Mouse (Mus musculus): ENCODE measurements around the gene Pde4a.

DNA sequence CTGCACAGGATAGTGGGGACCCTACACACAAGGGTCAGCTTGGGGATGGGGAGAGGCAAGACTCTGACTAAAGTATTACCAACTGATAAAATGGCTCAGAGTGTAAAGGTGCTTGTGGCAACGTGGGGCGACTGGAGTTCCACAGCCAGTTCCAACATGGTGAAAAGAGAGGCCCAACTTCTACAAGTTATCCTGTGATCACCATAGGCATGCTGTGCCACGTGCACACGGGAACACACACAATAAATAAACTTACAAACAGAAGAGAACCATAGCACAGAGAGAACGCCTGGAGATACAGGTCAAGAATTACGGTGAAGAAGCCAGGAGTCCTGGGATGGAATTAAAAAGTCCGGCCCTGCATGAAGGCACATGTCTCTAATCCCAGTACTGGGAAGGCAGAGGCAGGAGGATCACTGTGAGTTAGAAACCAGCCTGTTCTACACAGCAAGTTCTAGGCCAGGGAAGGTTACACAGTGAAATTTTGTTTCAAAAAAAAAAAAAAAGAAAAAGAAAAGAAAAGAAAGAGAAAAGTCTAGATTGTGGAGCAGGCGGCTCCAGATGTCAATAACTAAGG is 16.3 kb upstream of the Pde4a start:
- TF ChIP-seq CTCF (IDR thresholded peaks at IDR 0.05; ENCODE audit: low read depth, low read length) (no peak), EP300 (IDR thresholded peaks at IDR 0.05; ENCODE audit: insufficient read depth, low read depth, low read length) (no peak), POLR2A (IDR thresholded peaks at IDR 0.05; ENCODE audit: insufficient read depth, low read length) (no peak)

All from ES-Bruce4 (cell line).